Mouse (Mus musculus) forebrain, embryonic 11.5 days (tissue): Measurements from ENCODE around the gene Col15a1. TPM values are rescaled to one million over a fixed set of nuclear protein-coding genes. Genes with fewer than 3 reads are reported as not detected.

Source experiments
- ATAC-seq: fragments of 200-750 bp; cut with Nextera tagmentation; replicated peaks from 2 replicates; pipeline ENCODE4 v1.8.0; 2017; ENCODE audit warnings: moderate TSS enrichment; ENCODE audit not compliant: low FRiP score
- DNase-seq: peaks from one replicate; pipeline ENCODE4 v3.0.0-alpha.2; 2017; ENCODE audit warnings: low spot score
- H3K27ac ChIP-seq: fragments of 300-500 bp; sonication (generic); 2 replicates; pipeline ENCODE4 v1.5.1; 2014; ENCODE audit warnings: low read depth, low read length
- H3K27me3 ChIP-seq: fragments of 300-500 bp; sonication (generic); 2 replicates; pipeline ENCODE4 v1.6.1; 2014; ENCODE audit warnings: mild to moderate bottlenecking, low read length, mixed read lengths; ENCODE audit not compliant: control insufficient read depth, insufficient read depth
- H3K36me3 ChIP-seq: fragments of 300-500 bp; sonication (generic); 2 replicates; pipeline ENCODE4 v1.6.1; 2014; ENCODE audit warnings: mild to moderate bottlenecking, low read length, moderate library complexity, mixed read lengths; ENCODE audit not compliant: control insufficient read depth, insufficient read depth
- H3K4me1 ChIP-seq: fragments of 300-500 bp; sonication (generic); replicated peaks from 2 replicates; pipeline ENCODE4 v1.6.1; 2014; ENCODE audit warnings: low read length, mixed read lengths; ENCODE audit not compliant: control insufficient read depth, insufficient read depth
- H3K4me2 ChIP-seq: fragments of 300-500 bp; sonication (generic); 2 replicates; pipeline ENCODE4 v1.6.1; 2014; ENCODE audit warnings: low read depth, mild to moderate bottlenecking, low read length, moderate library complexity, mixed read lengths; ENCODE audit not compliant: severe bottlenecking
- H3K4me3 ChIP-seq: fragments of 300-500 bp; sonication (generic); 2 replicates; pipeline ENCODE4 v1.5.1; 2014; ENCODE audit warnings: low read depth, low read length
- H3K9ac ChIP-seq: fragments of 300-500 bp; sonication (generic); 2 replicates; pipeline ENCODE4 v1.6.1; 2014; ENCODE audit warnings: low read length
- H3K9me3 ChIP-seq: fragments of 300-500 bp; sonication (generic); 2 replicates; pipeline ENCODE4 v1.6.1; 2016; ENCODE audit warnings: low read length, mixed read lengths; ENCODE audit not compliant: control insufficient read depth
- WGBS: fragments of 180-500 bp; shearing (Covaris S2); extraction: QIAGEN DNeasy Blood & Tissue Kit; methylation state at CpG from one replicate; pipeline ENCODE4 v1.1.7; 2014; 5-methylcytosine and 5-hydroxymethylcytosine counted together
- polyA plus RNA-seq: library from polyadenylated mRNA; unstranded; fragments of >200 nt; fragmentation: Nextera tagmentation; extraction: Ambion mirVana; gene quantifications from 2 replicates; pipeline ENCODE4 v1.2.1, GENCODE M21; 2014

Gene Col15a1
- polyA plus RNA-seq, 1 experiment from 2014 or later, result 7.0 TPM

DNA sequence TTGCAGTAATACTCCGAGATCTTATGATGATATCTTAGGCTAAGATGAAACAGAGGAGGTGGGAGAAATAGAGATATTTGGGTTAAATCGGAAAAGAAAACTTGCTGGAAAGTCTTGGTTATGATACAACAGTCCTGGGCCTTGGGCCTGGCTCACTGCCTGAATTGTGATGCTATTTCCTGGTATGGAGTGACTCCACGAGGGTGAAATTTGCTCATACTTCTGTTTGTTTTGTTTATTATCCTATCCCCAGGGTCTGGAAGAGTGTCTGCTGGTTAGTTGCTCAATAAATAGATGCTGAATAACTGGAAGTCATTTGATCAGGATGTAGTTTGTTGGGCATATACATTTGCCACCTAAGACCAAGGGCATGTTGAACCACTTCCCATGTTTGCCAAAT is 119.8 kb downstream of the Col15a1 start:
- DNase-seq (no peak), ATAC-seq (no peak)
- Histone ChIP-seq H3K4me3 (no peak overlapping the region), H3K36me3 (no peaks in the 10 kb centered on the region), H3K4me2 (no peak overlapping the region), H3K27ac (no peak overlapping the region), H3K27me3 (no peaks in the 10 kb centered on the region), H3K9me3 (no peaks in the 10 kb centered on the region), H3K4me1 (no peaks in the 10 kb centered on the region), H3K9ac (no peak overlapping the region)
- 77% methylated on average over 3 of the region's 3 CpGs for WGBS

DNA sequence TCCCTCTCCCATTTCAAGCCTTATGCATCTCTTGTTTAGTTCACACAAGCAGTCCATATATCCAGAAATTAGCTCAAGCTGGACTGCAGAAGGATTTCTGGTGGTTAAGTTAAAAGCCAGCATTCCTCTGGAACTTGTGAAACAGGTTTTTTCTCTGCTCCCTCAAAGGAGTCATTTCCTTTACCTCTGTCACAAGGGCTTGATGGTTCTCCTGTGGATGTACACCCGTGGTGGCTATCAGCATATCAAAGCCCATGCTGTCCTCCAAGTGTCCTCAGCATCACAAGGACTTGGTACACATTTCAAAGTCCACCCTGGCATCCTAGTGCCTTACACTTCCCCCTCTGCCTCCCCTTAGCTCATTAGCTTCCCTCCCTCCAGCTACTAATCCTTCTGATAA is 121.3 kb downstream of the Col15a1 start:
- no peak for ATAC-seq
- H3K4me1 ChIP-seq, result no peaks in the 10 kb centered on the region
- DNase-seq, result no peak
- no peak overlapping the region for H3K27ac ChIP-seq
- H3K9ac ChIP-seq, result no peak overlapping the region
- 21% methylated on average over 1 of the region's 1 CpGs for WGBS
- no peaks in the 10 kb centered on the region for H3K36me3 ChIP-seq
- H3K4me2 ChIP-seq, result no peak overlapping the region
- no peaks in the 10 kb centered on the region for H3K27me3 ChIP-seq
- no peak overlapping the region for H3K4me3 ChIP-seq
- no peaks in the 10 kb centered on the region for H3K9me3 ChIP-seq

DNA sequence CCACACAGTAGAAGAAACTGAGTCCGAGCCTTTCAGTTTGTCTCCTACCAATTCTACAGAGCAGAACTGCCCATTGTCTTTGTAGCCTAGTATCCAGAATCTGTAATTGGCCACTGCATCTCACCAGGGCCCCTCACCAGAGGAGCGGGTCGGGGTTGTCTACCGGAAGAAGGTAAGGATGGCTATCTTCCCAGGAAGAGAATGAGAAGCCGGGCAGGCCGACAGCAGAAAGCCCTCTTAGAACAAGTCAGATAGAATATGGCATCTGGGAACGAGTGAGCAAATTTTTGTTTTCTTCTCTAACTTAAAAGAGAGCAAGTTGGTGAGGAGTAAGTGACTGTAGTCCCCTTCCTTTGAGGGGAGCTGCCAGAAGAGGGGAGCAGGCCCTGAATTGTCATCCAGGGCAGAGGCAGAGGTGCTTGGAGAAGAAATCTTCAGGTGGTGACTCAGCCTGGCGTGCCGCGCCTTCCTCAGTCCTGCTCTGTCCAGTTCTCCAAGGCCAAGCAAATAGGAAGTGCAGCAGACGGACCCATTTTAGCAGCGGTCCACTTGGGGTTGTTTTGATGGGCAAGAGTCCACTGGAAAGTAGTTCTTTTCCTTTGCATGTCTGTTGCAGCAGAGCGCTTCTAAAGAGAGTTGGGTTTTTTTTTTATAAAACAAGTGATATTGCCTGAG is 122.6 kb downstream of the Col15a1 start:
- H3K4me3 ChIP-seq, result no peak overlapping the region
- H3K4me2 ChIP-seq, result no peak overlapping the region
- H3K27ac ChIP-seq, result no peak overlapping the region
- ATAC-seq (no peak), DNase-seq (no peak)
- no peaks in the 10 kb centered on the region for H3K4me1 ChIP-seq
- WGBS, result 93% methylated on average over 13 of the region's 13 CpGs
- H3K9me3 ChIP-seq, result no peaks in the 10 kb centered on the region
- no peak overlapping the region for H3K9ac ChIP-seq
- H3K27me3 ChIP-seq, result no peaks in the 10 kb centered on the region
- H3K36me3 ChIP-seq, result no peaks in the 10 kb centered on the region

DNA sequence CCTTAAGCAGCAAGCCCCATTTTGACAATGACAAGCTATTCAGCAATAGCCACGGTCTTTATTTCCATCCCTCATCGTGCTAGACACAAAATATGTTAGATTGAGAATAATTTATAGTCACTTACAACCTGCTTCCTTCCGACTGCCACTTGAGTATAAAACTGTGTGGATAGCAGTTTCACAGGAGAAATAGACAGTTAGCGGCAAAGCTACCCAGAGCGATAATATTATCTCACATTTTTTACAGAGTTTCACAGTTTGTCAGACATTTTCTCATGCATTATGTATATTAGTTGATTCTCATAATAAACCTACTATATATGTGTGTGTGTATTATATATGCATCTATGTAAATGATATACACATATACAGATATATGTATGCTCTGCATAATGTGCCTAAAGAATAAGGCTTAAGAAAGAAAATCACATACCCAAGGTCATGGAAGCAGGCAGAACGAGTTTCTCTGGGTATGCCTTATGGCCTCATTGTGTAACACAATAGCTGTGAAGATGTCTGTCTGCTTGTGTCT is 124.9 kb downstream of the Col15a1 start:
- Histone ChIP-seq H3K36me3 (no peaks in the 10 kb centered on the region), H3K9ac (no peak overlapping the region), H3K9me3 (no peaks in the 10 kb centered on the region), H3K4me3 (no peak overlapping the region), H3K4me2 (no peak overlapping the region), H3K4me1 (no peaks in the 10 kb centered on the region), H3K27ac (no peak overlapping the region), H3K27me3 (no peaks in the 10 kb centered on the region)
- ATAC-seq (no peak), DNase-seq (no peak)
- WGBS, result 92% methylated on average over 6 of the region's 6 CpGs

DNA sequence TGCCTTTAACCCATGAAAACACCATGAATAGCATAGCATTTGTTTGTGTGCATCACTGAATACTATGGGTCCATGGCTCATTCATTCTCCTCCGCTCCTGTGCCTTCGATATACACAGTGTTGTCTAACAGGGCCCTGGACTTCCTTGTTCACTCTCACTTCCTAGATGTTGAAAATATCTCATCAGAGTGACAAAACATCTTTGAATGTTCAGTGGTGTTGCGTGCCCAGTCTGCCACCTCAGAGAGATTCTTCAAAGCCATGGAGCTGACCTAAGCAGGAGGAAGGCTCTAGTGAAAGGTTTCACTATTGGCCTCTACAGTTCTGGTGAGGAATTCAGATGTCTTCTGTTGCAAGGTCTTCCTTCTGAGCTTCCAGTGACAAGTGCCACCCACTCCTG is 125.6 kb downstream of the Col15a1 start:
- Histone ChIP-seq H3K9ac (no peak overlapping the region), H3K4me1 (no peaks in the 10 kb centered on the region), H3K4me2 (no peak overlapping the region), H3K36me3 (no peaks in the 10 kb centered on the region), H3K27me3 (no peaks in the 10 kb centered on the region), H3K4me3 (no peak overlapping the region), H3K9me3 (no peaks in the 10 kb centered on the region), H3K27ac (no peak overlapping the region)
- ATAC-seq (no peak), DNase-seq (no peak)
- WGBS, result 93% methylated on average over 3 of the region's 3 CpGs

DNA sequence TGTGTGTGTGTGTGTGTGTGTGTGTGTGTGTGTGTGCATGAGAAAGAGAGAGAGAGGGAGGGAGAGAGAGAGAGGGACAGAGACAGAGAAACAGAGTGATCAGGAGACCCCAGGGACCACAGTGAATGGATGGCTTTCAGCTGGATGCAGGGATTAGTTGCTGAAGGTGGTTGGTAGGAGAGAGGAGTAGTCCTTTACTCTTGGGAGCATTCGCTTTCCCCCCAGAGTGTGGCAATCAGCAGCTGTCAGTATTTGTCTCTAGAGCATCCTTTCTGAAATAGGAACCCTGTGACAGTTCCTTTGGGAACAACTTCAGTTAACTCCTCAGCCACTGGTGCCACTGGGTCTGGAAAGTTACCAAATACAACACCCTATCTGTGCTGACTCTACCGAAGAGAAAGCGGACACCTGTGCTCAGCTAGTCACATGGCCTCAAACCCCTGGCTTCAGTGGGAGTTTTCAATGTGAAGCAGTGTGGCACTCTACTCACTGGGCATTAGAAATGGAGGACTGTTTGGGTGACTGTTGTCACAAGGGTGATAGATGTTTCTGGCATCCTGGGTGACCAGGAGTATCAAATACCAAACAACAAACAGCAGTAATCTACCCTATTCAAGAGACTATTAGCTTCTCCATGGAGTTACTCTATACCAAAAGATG is 129.1 kb downstream of the Col15a1 start:
- WGBS, result 92% methylated on average over 3 of the region's 3 CpGs
- Histone ChIP-seq H3K4me2 (no peak overlapping the region), H3K27me3 (no peaks in the 10 kb centered on the region), H3K4me1 (0 out of 2 replicates have a peak, but pooled peaks cover 2% of the 10 kb centered on the region), H3K9me3 (no peaks in the 10 kb centered on the region), H3K9ac (no peak overlapping the region), H3K4me3 (no peak overlapping the region), H3K36me3 (no peaks in the 10 kb centered on the region), H3K27ac (no peak overlapping the region)
- DNase-seq (no peak), ATAC-seq (no peak)

DNA sequence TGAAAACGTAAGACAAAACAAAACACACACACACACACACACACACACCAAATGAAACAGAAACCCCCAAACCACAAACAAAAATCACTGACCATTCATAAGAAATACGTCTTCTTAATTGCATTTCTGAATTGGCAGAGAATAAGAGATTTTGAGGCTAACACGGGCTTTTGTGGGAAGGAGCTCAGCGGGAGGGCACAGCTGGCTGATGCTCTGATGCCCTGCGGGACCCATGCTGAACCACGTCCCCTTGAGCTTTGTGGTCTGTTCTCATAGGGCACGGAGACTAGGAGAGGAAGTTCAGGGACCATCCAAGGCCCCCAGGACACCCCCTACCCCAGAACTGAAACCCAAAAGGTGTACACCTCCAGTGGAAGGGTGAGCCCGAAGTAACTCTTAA is 134.7 kb downstream of the Col15a1 start:
- 24% methylated on average over 8 of the region's 8 CpGs for WGBS
- Histone ChIP-seq H3K4me2 (no peak overlapping the region), H3K9me3 (no peaks in the 10 kb centered on the region), H3K4me3 (no peak overlapping the region), H3K27ac (no peak overlapping the region), H3K4me1 (0 out of 2 replicates have a peak, but pooled peaks cover 2% of the 10 kb centered on the region), H3K36me3 (no peaks in the 10 kb centered on the region), H3K27me3 (no peaks in the 10 kb centered on the region), H3K9ac (no peak overlapping the region)
- no peak for ATAC-seq
- no peak for DNase-seq

DNA sequence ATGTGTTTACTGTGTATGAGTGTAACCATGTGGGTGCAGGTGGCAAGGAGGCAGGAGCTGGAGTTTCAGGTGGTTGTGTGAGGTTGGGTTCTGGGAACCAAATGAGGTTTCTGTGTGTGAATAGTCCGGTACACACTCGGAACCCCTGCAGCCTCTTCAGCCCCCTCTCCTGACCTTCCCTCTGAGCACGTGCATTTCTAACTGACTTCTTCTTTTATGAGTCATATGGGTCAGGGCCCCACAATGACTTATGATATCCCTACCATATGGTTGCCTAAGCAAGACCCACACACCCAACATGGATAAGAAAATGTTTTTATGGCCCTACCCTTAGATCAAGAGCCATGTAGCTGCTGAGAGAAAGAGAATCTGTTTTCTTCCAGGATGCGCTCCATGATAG is 139.1 kb downstream of the Col15a1 start:
- no peak overlapping the region for H3K9ac ChIP-seq
- ATAC-seq, result no peak
- peaks cover 5% of the 10 kb centered on the region; the same call in 1 of the 2 replicates for H3K4me1 ChIP-seq
- H3K9me3 ChIP-seq, result no peaks in the 10 kb centered on the region
- no peak overlapping the region for H3K4me2 ChIP-seq
- no peak overlapping the region for H3K4me3 ChIP-seq
- no peak for DNase-seq
- no peaks in the 10 kb centered on the region for H3K27me3 ChIP-seq
- H3K27ac ChIP-seq, result no peak overlapping the region
- WGBS, result 90% methylated on average over 4 of the region's 4 CpGs
- no peaks in the 10 kb centered on the region for H3K36me3 ChIP-seq

DNA sequence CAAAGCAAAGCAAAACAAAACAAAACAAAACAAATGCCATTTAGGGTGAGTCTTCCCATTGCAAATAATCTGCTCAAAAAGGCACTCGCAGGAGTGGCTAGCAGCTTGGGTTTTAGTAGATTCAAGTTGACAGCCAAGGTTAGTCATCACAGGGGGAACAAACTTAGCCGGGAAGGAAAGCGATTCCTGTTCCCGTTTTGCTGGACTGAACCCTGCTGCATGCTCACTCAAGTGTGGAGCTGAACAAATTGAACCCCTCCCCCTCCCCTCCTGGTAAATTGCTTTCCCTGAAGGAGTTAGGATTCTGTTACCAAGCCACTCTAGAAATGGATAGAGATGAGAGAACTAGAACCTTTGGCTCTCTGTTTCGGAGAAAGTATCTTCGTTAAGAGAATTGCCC is 141.8 kb downstream of the Col15a1 start:
- 37% methylated on average over 6 of the region's 6 CpGs for WGBS
- Histone ChIP-seq H3K4me1 (peaks cover 5% of the 10 kb centered on the region; the same call in 1 of the 2 replicates), H3K4me3 (no peak overlapping the region), H3K9ac (no peak overlapping the region), H3K27me3 (no peaks in the 10 kb centered on the region), H3K4me2 (no peak overlapping the region), H3K9me3 (no peaks in the 10 kb centered on the region), H3K36me3 (no peaks in the 10 kb centered on the region), H3K27ac (no peak overlapping the region)
- ATAC-seq, result no peak
- DNase-seq, result no peak
